Mouse (Mus musculus): ENCODE data around the gene Kctd12b.
"Not testable (repeated sequence)": the region's sequence is repeated elsewhere in the genome, so short reads cannot be mapped to it uniquely, and the experiment has no call there.

Kctd12b gene

GRCm38 (mm10) chrX:153695782-153696395 is at the start of gene Kctd12b:
Gene Kctd12b, minus strand, starts transcription at chrX:153696391.
- peak; percentile 3 for DNase-seq (ENCODE audit: low read depth, low spot score)
- no peaks in the 10 kb centered on the region for H3K36me3 ChIP-seq (ENCODE audit: control insufficient read depth, insufficient read depth, low read length, poor library complexity, severe bottlenecking)
- H3K27me3 ChIP-seq (ENCODE audit: control insufficient read depth, insufficient read depth, low read length, poor library complexity, severe bottlenecking), result no peaks in the 10 kb centered on the region

GRCm38 (mm10) chrX:153742493-153742892 is 46.3 kb upstream of the Kctd12b start:
- Histone ChIP-seq H3K36me3 (ENCODE audit: control insufficient read depth, insufficient read depth, low read length, poor library complexity, severe bottlenecking) (no peaks in the 10 kb centered on the region), H3K27me3 (ENCODE audit: control insufficient read depth, insufficient read depth, low read length, poor library complexity, severe bottlenecking) (no peaks in the 10 kb centered on the region)
- no peak for DNase-seq (ENCODE audit: low read depth, low spot score)

GRCm38 (mm10) chrX:153735697-153736096 is 39.5 kb upstream of the Kctd12b start:
- no peak for DNase-seq (ENCODE audit: low read depth, low spot score)
- Histone ChIP-seq H3K36me3 (ENCODE audit: control insufficient read depth, insufficient read depth, low read length, poor library complexity, severe bottlenecking) (no peaks in the 10 kb centered on the region), H3K27me3 (ENCODE audit: control insufficient read depth, insufficient read depth, low read length, poor library complexity, severe bottlenecking) (no peaks in the 10 kb centered on the region)

GRCm38 (mm10) chrX:153724400-153724799 is 28.2 kb upstream of the Kctd12b start:
- no peaks in the 10 kb centered on the region for H3K27me3 ChIP-seq (ENCODE audit: control insufficient read depth, insufficient read depth, low read length, poor library complexity, severe bottlenecking)
- no peaks in the 10 kb centered on the region for H3K36me3 ChIP-seq (ENCODE audit: control insufficient read depth, insufficient read depth, low read length, poor library complexity, severe bottlenecking)
- peak; percentile 0 for DNase-seq (ENCODE audit: low read depth, low spot score)

- Histone ChIP-seq H3K36me3 (ENCODE audit: control insufficient read depth, insufficient read depth, low read length, poor library complexity, severe bottlenecking) (no peaks in the 10 kb centered on the region), H3K27me3 (ENCODE audit: control insufficient read depth, insufficient read depth, low read length, poor library complexity, severe bottlenecking) (no peaks in the 10 kb centered on the region)
- DNase-seq (ENCODE audit: low read depth, low spot score), result peak; percentile 19
Measured at GRCm38 (mm10) chrX:153723110-153723916, 27.1 kb upstream of the Kctd12b start, which contains the start of gene Nbdy. Gene Nbdy, plus strand, starts transcription at chrX:153723590.

GRCm38 (mm10) chrX:153719602-153720001 is 23.4 kb upstream of the Kctd12b start:
- peak; percentile 35 for DNase-seq (ENCODE audit: low read depth, low spot score)
- H3K36me3 ChIP-seq (ENCODE audit: control insufficient read depth, insufficient read depth, low read length, poor library complexity, severe bottlenecking), result no peaks in the 10 kb centered on the region
- H3K27me3 ChIP-seq (ENCODE audit: control insufficient read depth, insufficient read depth, low read length, poor library complexity, severe bottlenecking), result no peaks in the 10 kb centered on the region

- DNase-seq (ENCODE audit: low read depth, low spot score), result no peak
- no peaks in the 10 kb centered on the region for H3K27me3 ChIP-seq (ENCODE audit: control insufficient read depth, insufficient read depth, low read length, poor library complexity, severe bottlenecking)
- no peaks in the 10 kb centered on the region for H3K36me3 ChIP-seq (ENCODE audit: control insufficient read depth, insufficient read depth, low read length, poor library complexity, severe bottlenecking)
Measured at GRCm38 (mm10) chrX:153716716-153717115, 20.5 kb upstream of the Kctd12b start.

- no peak for DNase-seq (ENCODE audit: low read depth, low spot score)
- no peaks in the 10 kb centered on the region for H3K36me3 ChIP-seq (ENCODE audit: control insufficient read depth, insufficient read depth, low read length, poor library complexity, severe bottlenecking)
- H3K27me3 ChIP-seq (ENCODE audit: control insufficient read depth, insufficient read depth, low read length, poor library complexity, severe bottlenecking), result no peaks in the 10 kb centered on the region
Measured at GRCm38 (mm10) chrX:153707735-153708134, 11.5 kb upstream of the Kctd12b start.

GRCm38 (mm10) chrX:153700463-153700862 is 4.3 kb upstream of the Kctd12b start:
- Histone ChIP-seq H3K27me3 (ENCODE audit: control insufficient read depth, insufficient read depth, low read length, poor library complexity, severe bottlenecking) (no peaks in the 10 kb centered on the region), H3K36me3 (ENCODE audit: control insufficient read depth, insufficient read depth, low read length, poor library complexity, severe bottlenecking) (no peaks in the 10 kb centered on the region)
- no peak for DNase-seq (ENCODE audit: low read depth, low spot score)

GRCm38 (mm10) chrX:153668233-153668632 is 28.0 kb downstream of the Kctd12b start:
- not testable (repeated sequence) for H3K36me3 ChIP-seq (ENCODE audit: control insufficient read depth, insufficient read depth, low read length, poor library complexity, severe bottlenecking); DNase-seq (ENCODE audit: low read depth, low spot score); H3K27me3 ChIP-seq (ENCODE audit: control insufficient read depth, insufficient read depth, low read length, poor library complexity, severe bottlenecking)

- no peaks in the 10 kb centered on the region for H3K36me3 ChIP-seq (ENCODE audit: control insufficient read depth, insufficient read depth, low read length, poor library complexity, severe bottlenecking)
- no peak for DNase-seq (ENCODE audit: low read depth, low spot score)
Measured at GRCm38 (mm10) chrX:153664903-153665302, 31.3 kb downstream of the Kctd12b start.

GRCm38 (mm10) chrX:153656949-153657348 is 39.2 kb downstream of the Kctd12b start:
- no peak for DNase-seq (ENCODE audit: low read depth, low spot score)
- Histone ChIP-seq H3K36me3 (ENCODE audit: control insufficient read depth, insufficient read depth, low read length, poor library complexity, severe bottlenecking) (no peaks in the 10 kb centered on the region), H3K27me3 (ENCODE audit: control insufficient read depth, insufficient read depth, low read length, poor library complexity, severe bottlenecking) (no peaks in the 10 kb centered on the region)

More at GRCm38 (mm10) chrX:153664903-153665302, 31.3 kb downstream of the Kctd12b start:
- H3K27me3 ChIP-seq (ENCODE audit: control insufficient read depth, insufficient read depth, low read length, poor library complexity, severe bottlenecking), result no peaks in the 10 kb centered on the region

GRCm38 (mm10) chrX:153640615-153641014 is 55.6 kb downstream of the Kctd12b start:
- no peaks in the 10 kb centered on the region for H3K36me3 ChIP-seq (ENCODE audit: control insufficient read depth, insufficient read depth, low read length, poor library complexity, severe bottlenecking)
- peak; percentile 1 for DNase-seq (ENCODE audit: low read depth, low spot score)
- H3K27me3 ChIP-seq (ENCODE audit: control insufficient read depth, insufficient read depth, low read length, poor library complexity, severe bottlenecking), result no peaks in the 10 kb centered on the region

GRCm38 (mm10) chrX:153636247-153636646 is 59.9 kb downstream of the Kctd12b start:
- no peaks in the 10 kb centered on the region for H3K36me3 ChIP-seq (ENCODE audit: control insufficient read depth, insufficient read depth, low read length, poor library complexity, severe bottlenecking)
- no peaks in the 10 kb centered on the region for H3K27me3 ChIP-seq (ENCODE audit: control insufficient read depth, insufficient read depth, low read length, poor library complexity, severe bottlenecking)
- peak; percentile 10 for DNase-seq (ENCODE audit: low read depth, low spot score)
